Mouse (Mus musculus) heart, embryonic 14.5 days (tissue): Measurements from ENCODE around the gene Col2a1. TPM values are rescaled to one million over a fixed set of nuclear protein-coding genes. Genes with fewer than 3 reads are reported as not detected.
A peak's percentile ranks its signal among the peaks of the same experiment; 100 is the strongest.

ENCODE experiments used
- ATAC-seq: fragments of 200-750 bp; cut with Nextera tagmentation; 2 replicates; pipeline ENCODE4 v1.8.0; 2017; ENCODE audit warnings: low read depth, moderate TSS enrichment; ENCODE audit not compliant: insufficient number of reproducible peaks, insufficient read depth, low FRiP score
- H3K27ac ChIP-seq, 2 experiments: fragments of 200-500 bp in 1 of 2; fragments of 300-500 bp in 1 of 2; sonication (generic) in 1 of 2; replicated peaks in 1 of 2; 2 replicates each; pipeline ENCODE4 v1.5.1; 2012 to 2014; ENCODE audit warnings: low read depth in 2 of 2, low read length in 2 of 2, control low read depth in 1 of 2, mild to moderate bottlenecking in 1 of 2, mixed read lengths in 1 of 2; ENCODE audit not compliant: control insufficient read depth in 1 of 2, insufficient read depth in 1 of 2
- H3K27me3 ChIP-seq: fragments of 300-500 bp; sonication (generic); 2 replicates; pipeline ENCODE4 v1.6.1; 2014; ENCODE audit warnings: mild to moderate bottlenecking, low read length, control low read depth; ENCODE audit not compliant: control insufficient read depth, insufficient read depth
- H3K36me3 ChIP-seq: fragments of 300-500 bp; sonication (generic); 2 replicates; pipeline ENCODE4 v1.6.1; 2014; ENCODE audit warnings: mild to moderate bottlenecking, control low read depth, low read length, mixed read lengths; ENCODE audit not compliant: control insufficient read depth, insufficient read depth
- H3K4me1 ChIP-seq, 2 experiments: fragments of 200-500 bp in 1 of 2; fragments of 300-500 bp in 1 of 2; sonication (generic) in 1 of 2; 2 replicates each; pipeline ENCODE4 v1.6.1; 2012 to 2014; ENCODE audit warnings: low read length in 2 of 2, control low read depth in 1 of 2, mixed read lengths in 1 of 2; ENCODE audit not compliant: control insufficient read depth in 2 of 2, insufficient read depth in 2 of 2
- H3K4me2 ChIP-seq: fragments of 300-500 bp; sonication (generic); 2 replicates; pipeline ENCODE4 v1.6.1; 2014; ENCODE audit warnings: mild to moderate bottlenecking, low read length
- H3K4me3 ChIP-seq, 2 experiments: fragments of 200-500 bp in 1 of 2; fragments of 300-500 bp in 1 of 2; sonication (generic) in 1 of 2; 2 replicates each; pipeline ENCODE4 v1.5.1; 2012 to 2014; ENCODE audit warnings: low read length in 2 of 2, mild to moderate bottlenecking in 2 of 2, control low read depth in 1 of 2, low read depth in 1 of 2, moderate library complexity in 1 of 2; ENCODE audit not compliant: control insufficient read depth in 1 of 2, insufficient read depth in 1 of 2
- H3K9ac ChIP-seq: fragments of 300-500 bp; sonication (generic); 2 replicates; pipeline ENCODE4 v1.6.1; 2014; ENCODE audit warnings: mild to moderate bottlenecking, low read length
- H3K9me3 ChIP-seq: fragments of 300-500 bp; sonication (generic); 2 replicates; pipeline ENCODE4 v1.6.1; 2016; ENCODE audit warnings: low read length, control low read depth; ENCODE audit not compliant: control insufficient read depth
- WGBS: fragments of 180-500 bp; shearing (Covaris S2); extraction: QIAGEN DNeasy Blood & Tissue Kit; methylation state at CpG from one replicate; pipeline ENCODE4 v1.1.7; 2014; 5-methylcytosine and 5-hydroxymethylcytosine counted together
- polyA plus RNA-seq: library from polyadenylated mRNA; unstranded; fragments of >200 nt; fragmentation: Nextera tagmentation; extraction: Ambion mirVana; gene quantifications from 2 replicates; pipeline ENCODE4 v1.2.1, GENCODE M21; 2014

The Col2a1 gene
- polyA plus RNA-seq, 1 experiment from 2014 or later: 13.3 TPM

GRCm38 (mm10) chr15:98021886-98022285 lies 17.4 kb upstream of the Col2a1 start:
- Histone ChIP-seq H3K27ac (no peak overlapping the region), H3K9ac (no peak overlapping the region), H3K4me3 (no peak overlapping the region), H3K27me3 (no peaks in the 10 kb centered on the region), H3K4me2 (no peak overlapping the region), H3K4me1 (peaks cover 14 to 18% of the 10 kb centered on the region in 2 experiments), H3K36me3 (no peaks in the 10 kb centered on the region), H3K9me3 (no peaks in the 10 kb centered on the region)
- 55% methylated on average over 2 of the region's 2 CpGs for WGBS
- no peak for ATAC-seq

GRCm38 (mm10) chr15:98019047-98019446 lies 14.6 kb upstream of the Col2a1 start:
- no peak overlapping the region for H3K9ac ChIP-seq
- no peak overlapping the region for H3K27ac ChIP-seq
- H3K4me3 ChIP-seq: no peak overlapping the region
- no peaks in the 10 kb centered on the region for H3K36me3 ChIP-seq
- no peaks in the 10 kb centered on the region for H3K9me3 ChIP-seq
- H3K27me3 ChIP-seq: no peaks in the 10 kb centered on the region
- no peak for ATAC-seq
- no peaks in the 10 kb centered on the region for H3K4me1 ChIP-seq
- 45% methylated on average over 3 of the region's 3 CpGs for WGBS
- no peak overlapping the region for H3K4me2 ChIP-seq

- ATAC-seq: no peak
- Histone ChIP-seq H3K4me1 (no peaks in the 10 kb centered on the region), H3K36me3 (no peaks in the 10 kb centered on the region), H3K27me3 (no peaks in the 10 kb centered on the region), H3K4me3 (no peak overlapping the region), H3K9ac (no peak overlapping the region), H3K4me2 (no peak overlapping the region), H3K27ac (no peak overlapping the region), H3K9me3 (no peaks in the 10 kb centered on the region)
- WGBS: 78% methylated on average over 4 of the region's 4 CpGs
Observed at GRCm38 (mm10) chr15:98017925-98018324, 13.4 kb upstream of the Col2a1 start.

GRCm38 (mm10) chr15:98012810-98013209 lies 8.3 kb upstream of the Col2a1 start:
- H3K27me3 ChIP-seq: no peaks in the 10 kb centered on the region; the same call in 1 of the 2 replicates
- H3K4me2 ChIP-seq: no peak overlapping the region
- no peak overlapping the region for H3K27ac ChIP-seq
- H3K9ac ChIP-seq: no peak overlapping the region
- H3K9me3 ChIP-seq: no peaks in the 10 kb centered on the region
- WGBS: 77% methylated on average over 6 of the region's 6 CpGs
- no peak overlapping the region for H3K4me3 ChIP-seq
- ATAC-seq: no peak
- peaks cover 5% of the 10 kb centered on the region in 2 experiments; a peak in 3 of 4 replicates for H3K4me1 ChIP-seq
- H3K36me3 ChIP-seq: no peaks in the 10 kb centered on the region

GRCm38 (mm10) chr15:98005181-98005580 lies 686 bp upstream of the Col2a1 start:
- Histone ChIP-seq H3K4me2 (peak overlapping the region; percentile 83), H3K27me3 (peaks cover 46% of the 10 kb centered on the region), H3K4me3 (peak overlapping the region in 1 of 2 experiments; percentile 43; a peak in 2 of 4 replicates), H3K4me1 (peaks cover 16 to 44% of the 10 kb centered on the region in 2 experiments), H3K36me3 (no peaks in the 10 kb centered on the region), H3K9ac (peak overlapping the region; percentile 66; the same call in 1 of the 2 replicates), H3K9me3 (no peaks in the 10 kb centered on the region), H3K27ac (no peak overlapping the region)
- no peak for ATAC-seq
- 17% methylated on average over 11 of the region's 11 CpGs for WGBS

GRCm38 (mm10) chr15:98004740-98005159 lies 255 bp upstream of the Col2a1 start:
- WGBS: 5% methylated on average over 15 of the region's 19 CpGs
- peak overlapping the region; percentile 66 for H3K9ac ChIP-seq
- peak overlapping the region; percentile 83 for H3K4me2 ChIP-seq
- peaks cover 50% of the 10 kb centered on the region for H3K27me3 ChIP-seq
- peak overlapping the region; percentile 43 to 48 for H3K4me3 ChIP-seq
- no peaks in the 10 kb centered on the region for H3K9me3 ChIP-seq
- ATAC-seq: 0 out of 2 replicates have a peak, but pooled peaks have one; percentile 7
- H3K27ac ChIP-seq: no peak overlapping the region
- peaks cover 16 to 44% of the 10 kb centered on the region in 2 experiments for H3K4me1 ChIP-seq
- H3K36me3 ChIP-seq: no peaks in the 10 kb centered on the region

GRCm38 (mm10) chr15:98002991-98003821 lies 1.3 kb downstream of the Col2a1 start:
- ATAC-seq: no peak
- peaks cover 66% of the 10 kb centered on the region for H3K27me3 ChIP-seq
- no peaks in the 10 kb centered on the region for H3K36me3 ChIP-seq
- peak overlapping the region; percentile 83 for H3K4me2 ChIP-seq
- H3K27ac ChIP-seq: no peak overlapping the region
- H3K4me1 ChIP-seq: peaks cover 11 to 39% of the 10 kb centered on the region in 2 experiments
- WGBS: under 1% methylated on average over 42 of the region's 42 CpGs
- H3K9ac ChIP-seq: peak overlapping the region; percentile 62
- H3K4me3 ChIP-seq: peak overlapping the region; percentile 43 to 48
- no peaks in the 10 kb centered on the region for H3K9me3 ChIP-seq
